Mouse (Mus musculus) Patski (cell line): ENCODE data around the gene Mettl7a1. TPM values are rescaled to one million over a fixed set of nuclear protein-coding genes. Genes with fewer than 3 reads are reported as not detected.
"Not testable (repeated sequence)": the region's sequence is repeated elsewhere in the genome, so short reads cannot be mapped to it uniquely, and the experiment has no call there.

Experiments
- ATAC-seq: fragments of 100-300 bp; one replicate; pipeline ENCODE4 v1.8.0; 2021
- CTCF ChIA-PET: fragments of 350-600 bp; sonication (Branson Sonifier 250); formaldehyde crosslinking; loops from one replicate; lab custom pipeline; 2022; ENCODE audit warnings: inconsistent platforms; lab: Charles Lee
- POLR2A ChIA-PET: fragments of 350-600 bp; sonication (Branson Sonifier 250); formaldehyde crosslinking; loops from one replicate; lab custom pipeline; 2022; ENCODE audit warnings: antibody characterized with exemption, inconsistent platforms; lab: Charles Lee
- DNase-seq: peaks from one replicate; pipeline ENCODE4 v3.0.0-alpha.2; 2011; ENCODE audit warnings: low read depth, low spot score
- H3K27me3 ChIP-seq: fragments of 371-371 bp; one replicate; pipeline ENCODE4 v1.5.1; 2021
- CTCF ChIP-seq: fragments of 100-300 bp; IDR thresholded peaks from one replicate; pipeline ENCODE4 v1.5.1; 2021
- in situ Hi-C: fragments of 300-500 bp; cut with MboI; formaldehyde crosslinking; loops from 3 replicates; pipeline ENCODE4 v1.11.1; 2018; ENCODE audit warnings: low pct_unique_long_range_greater_than_20kb, mixed read lengths
- polyA plus RNA-seq: library from polyadenylated mRNA; unstranded; gene quantifications from one replicate; pipeline ENCODE4 v1.2.3, GENCODE M21; 2021

The Mettl7a1 gene
- polyA plus RNA-seq, 1 experiment from 2014 or later = 567 TPM

- ChIA-PET POLR2A (interaction anchor here (1.4 kb wide), 1 partner anchor 12 kb away, joined by 3 read pairs; no protein-coding TSS in a partner anchor), CTCF (no interaction called here)
- H3K27me3 ChIP-seq = no peaks in the 10 kb centered on the region
- in situ Hi-C loops = loop anchor here (5.0 to 10.0 kb wide), 4 partner anchors 33 to 183 kb away; partner anchors contain the start of gene Mettl7a1
- DNase-seq (no peak), ATAC-seq (no peak)
- no peak for TF ChIP-seq CTCF
Observed at GRCm38 (mm10) chr15:100269776-100270175, 34.2 kb upstream of the Mettl7a1 start.

- DNase-seq, H3K27me3 ChIP-seq, POLR2A ChIA-PET, in situ Hi-C loops, ATAC-seq, CTCF ChIA-PET: not testable (repeated sequence)
Observed at GRCm38 (mm10) chr15:100270609-100271008, 33.3 kb upstream of the Mettl7a1 start.

GRCm38 (mm10) chr15:100271411-100271810, 32.5 kb upstream of the Mettl7a1 start:
- no peak for DNase-seq
- ATAC-seq = no peak
- no peaks in the 10 kb centered on the region for H3K27me3 ChIP-seq
- in situ Hi-C loops = no loop called here
- ChIA-PET CTCF (no interaction called here), POLR2A (no interaction called here)
- no peak for TF ChIP-seq CTCF

- ATAC-seq, in situ Hi-C loops, POLR2A ChIA-PET, H3K27me3 ChIP-seq, DNase-seq: not testable (repeated sequence)
- CTCF ChIA-PET = interaction anchor here (1.3 kb wide), 1 partner anchor 9 kb away, joined by 3 read pairs; no protein-coding TSS in a partner anchor
Observed at GRCm38 (mm10) chr15:100273791-100274308, 30.1 kb upstream of the Mettl7a1 start.

GRCm38 (mm10) chr15:100274790-100275559, 29.0 kb upstream of the Mettl7a1 start:
- no peak for ATAC-seq
- in situ Hi-C loops = no loop called here
- ChIA-PET POLR2A (interaction anchor here (0.7 kb wide), 1 partner anchor 9 kb away, joined by 4 read pairs; no protein-coding TSS in a partner anchor), CTCF (no interaction called here)
- no peaks in the 10 kb centered on the region for H3K27me3 ChIP-seq
- no peak for TF ChIP-seq CTCF
- no peak for DNase-seq

- in situ Hi-C loops = no loop called here
- no peaks in the 10 kb centered on the region for H3K27me3 ChIP-seq
Observed at GRCm38 (mm10) chr15:100276403-100276802, 27.5 kb upstream of the Mettl7a1 start.

GRCm38 (mm10) chr15:100277586-100277985, 26.4 kb upstream of the Mettl7a1 start:
- POLR2A ChIA-PET = no interaction called here
- CTCF ChIA-PET = no interaction called here
- in situ Hi-C loops = no loop called here
- TF ChIP-seq CTCF = no peak
- ATAC-seq (no peak), DNase-seq (no peak)
- H3K27me3 ChIP-seq = no peaks in the 10 kb centered on the region

More at GRCm38 (mm10) chr15:100276403-100276802, 27.5 kb upstream of the Mettl7a1 start:
- ATAC-seq (no peak), DNase-seq (no peak)
- TF ChIP-seq CTCF = no peak
- ChIA-PET POLR2A (no interaction called here), CTCF (interaction anchor here (0.8 to 1.2 kb wide), 3 partner anchors 10 to 98 kb away, joined by 3 read pairs; no protein-coding TSS in a partner anchor)

GRCm38 (mm10) chr15:100280626-100281025, 23.3 kb upstream of the Mettl7a1 start, which contains the start of gene Tmprss12:
Tmprss12 (plus strand) TSS chr15:100280837.
- TF ChIP-seq CTCF = no peak
- ChIA-PET CTCF (no interaction called here), POLR2A (no interaction called here)
- in situ Hi-C loops = no loop called here
- no peak for DNase-seq
- ATAC-seq = no peak
- no peaks in the 10 kb centered on the region for H3K27me3 ChIP-seq

GRCm38 (mm10) chr15:100288980-100289379, 15.0 kb upstream of the Mettl7a1 start:
- in situ Hi-C loops = no loop called here
- CTCF ChIA-PET = interaction anchor here (1.2 kb wide), 1 partner anchor 25 kb away, joined by 3 read pairs; no protein-coding TSS in a partner anchor
- ATAC-seq = no peak
- DNase-seq = no peak
- POLR2A ChIA-PET = interaction anchor here (0.6 kb wide), 1 partner anchor 23 kb away, joined by 3 read pairs; no protein-coding TSS in a partner anchor
- no peak for TF ChIP-seq CTCF
- no peaks in the 10 kb centered on the region for H3K27me3 ChIP-seq

GRCm38 (mm10) chr15:100290858-100291257, 13.1 kb upstream of the Mettl7a1 start:
- DNase-seq (no peak), ATAC-seq (no peak)
- CTCF ChIA-PET = no interaction called here

GRCm38 (mm10) chr15:100292326-100292725, 11.6 kb upstream of the Mettl7a1 start:
- no peak for TF ChIP-seq CTCF

More at GRCm38 (mm10) chr15:100290858-100291257, 13.1 kb upstream of the Mettl7a1 start:
- POLR2A ChIA-PET = no interaction called here
- TF ChIP-seq CTCF = no peak
- H3K27me3 ChIP-seq = no peaks in the 10 kb centered on the region
- in situ Hi-C loops = no loop called here

More at GRCm38 (mm10) chr15:100292326-100292725, 11.6 kb upstream of the Mettl7a1 start:
- no peak for DNase-seq
- no peak for ATAC-seq
- in situ Hi-C loops = no loop called here
- H3K27me3 ChIP-seq = no peaks in the 10 kb centered on the region
- ChIA-PET CTCF (no interaction called here), POLR2A (no interaction called here)
